Mouse (Mus musculus) thymus, adult 2 months (tissue): ENCODE results near the gene Tbl1xr1.

Experiments
- CTCF ChIP-seq: fragments of 200-500 bp; IDR thresholded peaks from 2 replicates; pipeline ENCODE4 v1.5.1; 2012; ENCODE audit warnings: mild to moderate bottlenecking, control low read depth, low read length, moderate library complexity, borderline replicate concordance; ENCODE audit not compliant: control insufficient read depth, poor library complexity, insufficient read depth; ENCODE audit errors: extremely low read depth
- POLR2A ChIP-seq: fragments of 200-500 bp; IDR thresholded peaks from 2 replicates; pipeline ENCODE4 v1.6.1; 2012; ENCODE audit warnings: mild to moderate bottlenecking, low read length, control low read depth, moderate library complexity; ENCODE audit not compliant: control insufficient read depth, poor library complexity, insufficient read depth; ENCODE audit errors: extremely low read depth

DNA sequence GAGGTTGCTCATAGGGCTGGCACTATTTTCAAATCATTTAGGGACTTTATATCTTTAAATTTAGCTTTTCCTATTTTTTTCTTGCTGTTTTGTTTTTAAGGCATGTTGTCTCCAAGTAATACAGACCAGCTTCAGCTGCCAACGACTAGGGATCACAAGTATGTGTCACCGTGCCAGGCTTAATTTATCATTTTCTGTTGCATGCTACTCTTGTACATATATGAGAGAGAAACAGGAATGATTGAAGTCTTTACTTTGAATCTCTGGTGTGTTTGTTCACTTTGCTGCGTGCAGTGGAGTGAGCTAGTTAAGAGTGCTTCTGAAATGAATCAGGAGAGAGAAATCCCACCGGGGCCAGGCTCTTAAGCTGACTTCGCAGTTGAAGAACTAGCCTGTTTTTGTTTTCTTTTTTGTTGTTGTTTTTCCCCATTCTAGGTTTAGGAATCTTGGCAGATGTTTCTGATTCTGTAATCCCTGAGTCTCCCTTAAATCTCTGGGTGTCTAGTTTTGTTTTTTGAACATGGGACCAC, 27.6 kb downstream of the Tbl1xr1 start:
- no peak for TF ChIP-seq CTCF
- no peak for TF ChIP-seq POLR2A
